21 mouse cellular contexts compared by ENCODE assay signal in genomic region chr12:99819186-99819974, GRCm38 (mm10).
A peak's percentile ranks its signal among the peaks of the same experiment; 100 is the strongest.
DNase-seq lines count a peak whose midpoint lies in the region; ATAC-seq and TF ChIP-seq lines count a peak whose summit lies in the region.
"Had no signal": no experiment of that assay in that cellular context is flagged by ENCODE, and none has a peak within 500 bp of the region (broad histone marks: within the 10 kb centered on the region; RNA-seq: fewer than 3 reads in every experiment).

No protein-coding gene starts in this region.

- H3K27me3 ChIP-seq in midbrain, embryonic 14.5 days (ENCODE audit: control insufficient read depth, insufficient read depth, low read length): no peaks in the 10 kb centered on the region
- H3K27me3 ChIP-seq in midbrain, embryonic 11.5 days (ENCODE audit: control insufficient read depth, insufficient read depth, low read length): no peaks in the 10 kb centered on the region
- no peaks in the 10 kb centered on the region for H3K27me3 ChIP-seq in splenic B cell, adult 2 months (ENCODE audit: control insufficient read depth, insufficient read depth, low read length, poor library complexity, severe bottlenecking)
- H3K27me3 ChIP-seq in hindbrain, embryonic 14.5 days (ENCODE audit: control insufficient read depth, insufficient read depth, low read length): no peaks in the 10 kb centered on the region
- H3K27me3 ChIP-seq: intestine, embryonic 15.5 days; Patski; stomach, embryonic 15.5 days had no signal

- WGBS in midbrain, embryonic 14.5 days: 78% methylated on average over 4 of the region's 4 CpGs
- 78% methylated on average over 4 of the region's 4 CpGs for WGBS in midbrain, embryonic 11.5 days
- WGBS in hindbrain, embryonic 14.5 days: 70% methylated on average over 4 of the region's 4 CpGs

- no peaks in the 10 kb centered on the region for H3K9me3 ChIP-seq in midbrain, embryonic 14.5 days (ENCODE audit: control insufficient read depth, low read length)
- no peaks in the 10 kb centered on the region for H3K9me3 ChIP-seq in midbrain, embryonic 11.5 days (ENCODE audit: control insufficient read depth, low read length)
- H3K9me3 ChIP-seq in hindbrain, embryonic 14.5 days (ENCODE audit: control insufficient read depth, low read length): no peaks in the 10 kb centered on the region
- H3K9me3 ChIP-seq: midbrain, embryonic 10.5 days; stomach, embryonic 15.5 days had no signal

- H3K9ac ChIP-seq in midbrain, embryonic 14.5 days (replicated peaks; ENCODE audit: low read length): no peak overlapping the region
- no peak overlapping the region for H3K9ac ChIP-seq in midbrain, embryonic 11.5 days (ENCODE audit: low read length)
- H3K9ac ChIP-seq in hindbrain, embryonic 14.5 days: no peak overlapping the region
- H3K9ac ChIP-seq: intestine, embryonic 15.5 days; stomach, embryonic 15.5 days had no signal

- ATAC-seq in midbrain, embryonic 14.5 days (ENCODE audit: low FRiP score, low TSS enrichment): no peak
- no peak for ATAC-seq in midbrain, embryonic 11.5 days (ENCODE audit: low FRiP score)
- ATAC-seq in hindbrain, embryonic 14.5 days (ENCODE audit: low FRiP score): no peak
- ATAC-seq: intestine, embryonic 15.5 days; Patski had no signal

- no peak for TF ChIP-seq POLR2A in brain, embryonic 14.5 days (IDR thresholded peaks at IDR 0.05; ENCODE audit: borderline replicate concordance, extremely low read depth, insufficient read depth, insufficient read length, poor library complexity, severe bottlenecking)

- no peak overlapping the region for H3K27ac ChIP-seq in gastrocnemius, adult 2 months
- H3K27ac ChIP-seq in midbrain, embryonic 14.5 days (replicated peaks; ENCODE audit: low read depth, low read length): no peak overlapping the region
- no peak overlapping the region for H3K27ac ChIP-seq in midbrain, embryonic 11.5 days (ENCODE audit: low read depth, low read length)
- H3K27ac ChIP-seq in hindbrain, embryonic 14.5 days: no peak overlapping the region
- H3K27ac ChIP-seq: intestine, embryonic 15.5 days; midbrain, embryonic 10.5 days; stomach, embryonic 15.5 days had no signal

- H3K36me3 ChIP-seq in midbrain, embryonic 14.5 days (ENCODE audit: control insufficient read depth, insufficient read depth, low read length): no peaks in the 10 kb centered on the region
- H3K36me3 ChIP-seq in midbrain, embryonic 11.5 days (ENCODE audit: control insufficient read depth, insufficient read depth, low read length): no peaks in the 10 kb centered on the region
- H3K36me3 ChIP-seq in splenic B cell, adult 2 months (ENCODE audit: control insufficient read depth, insufficient read depth, low read length, poor library complexity, severe bottlenecking): no peaks in the 10 kb centered on the region
- no peaks in the 10 kb centered on the region for H3K36me3 ChIP-seq in hindbrain, embryonic 14.5 days (replicated peaks; ENCODE audit: control insufficient read depth, insufficient read depth)
- H3K36me3 ChIP-seq: intestine, embryonic 15.5 days; stomach, embryonic 15.5 days had no signal

- no peaks in the 10 kb centered on the region for H3K4me1 ChIP-seq in midbrain, embryonic 14.5 days (ENCODE audit: control insufficient read depth, insufficient read depth, low read length)
- no peaks in the 10 kb centered on the region for H3K4me1 ChIP-seq in midbrain, embryonic 11.5 days (ENCODE audit: control insufficient read depth, insufficient read depth, low read length)
- no peaks in the 10 kb centered on the region for H3K4me1 ChIP-seq in hindbrain, embryonic 14.5 days (replicated peaks; ENCODE audit: control insufficient read depth, insufficient read depth, low read length)
- H3K4me1 ChIP-seq: intestine, embryonic 15.5 days; midbrain, embryonic 10.5 days; stomach, embryonic 15.5 days had no signal

- no peak overlapping the region for H3K4me3 ChIP-seq in gastrocnemius, adult 2 months
- H3K4me3 ChIP-seq in midbrain, embryonic 14.5 days (replicated peaks; ENCODE audit: low read depth, low read length): no peak overlapping the region
- H3K4me3 ChIP-seq in midbrain, embryonic 11.5 days (ENCODE audit: low read depth, low read length): no peak overlapping the region
- H3K4me3 ChIP-seq in hindbrain, embryonic 14.5 days (replicated peaks; ENCODE audit: low read length): no peak overlapping the region
- H3K4me3 ChIP-seq: intestine, embryonic 15.5 days; midbrain, embryonic 10.5 days; stomach, embryonic 15.5 days had no signal

- no peak for DNase-seq in gastrocnemius, adult 2 months
- DNase-seq in gastrocnemius, postnatal 36 days: no peak
- DNase-seq in midbrain, embryonic 14.5 days: peak; percentile 35
- DNase-seq in midbrain, embryonic 11.5 days (ENCODE audit: low spot score, missing footprints): no peak
- peak; percentile 26 for DNase-seq in brain, embryonic 14.5 days (ENCODE audit: low read depth)
- DNase-seq in splenic B cell, adult 2 months (ENCODE audit: low read depth, low spot score): peak; percentile 43
- DNase-seq in hindbrain, embryonic 14.5 days (ENCODE audit: low spot score): no peak
- DNase-seq in urinary bladder, postnatal 10 days (ENCODE audit: low spot score): no peak
- DNase-seq: cerebellum, adult 9-10 months; embryo, embryonic 11 days; heart, adult 18-20 months; heart, postnatal 14 days; kidney, postnatal 25 days; layer of hippocampus, postnatal 36 days; lung, postnatal 10 days; thymus, postnatal 36 days had no signal

- H3K4me2 ChIP-seq in midbrain, embryonic 14.5 days (ENCODE audit: low read length): no peak overlapping the region
- no peak overlapping the region for H3K4me2 ChIP-seq in midbrain, embryonic 11.5 days
- no peak overlapping the region for H3K4me2 ChIP-seq in hindbrain, embryonic 14.5 days (replicated peaks)
- H3K4me2 ChIP-seq: intestine, embryonic 15.5 days; liver, embryonic 11.5 days; stomach, embryonic 15.5 days had no signal

- TF ChIP-seq CTCF in gastrocnemius, adult 2 months (IDR thresholded peaks at IDR 0.05): peak; percentile 20; the same call in 1 of the 2 replicates
- peak; percentile 3; the same call in 1 of the 2 replicates for TF ChIP-seq CTCF in brain, embryonic 14.5 days (IDR thresholded peaks at IDR 0.05; ENCODE audit: borderline replicate concordance, extremely low read depth, insufficient read depth, insufficient read length)

- intact Hi-C loops in gastrocnemius, adult 2 months (cut with DNase I): no loop called here
- intact Hi-C loops in gastrocnemius, postnatal 36 days (cut with DNase I): no loop called here

Comparison
In these comparisons a context has a peak if more than half of its experiments do, and no peak if none do; other contexts are left out.
1. DNase-seq: peak in midbrain, embryonic 14.5 days (single experiment), brain, embryonic 14.5 days (single experiment) and splenic B cell, adult 2 months (single experiment); none in gastrocnemius, adult 2 months (single experiment), gastrocnemius, postnatal 36 days (0 of 2), midbrain, embryonic 11.5 days (single experiment), hindbrain, embryonic 14.5 days (single experiment) and urinary bladder, postnatal 10 days (single experiment).